Mouse (Mus musculus) neural tube, embryonic 11.5 days (tissue): ENCODE measurements at regions not wholly inside any gene's neighbourhood (a gene's known extent, or its start where the extent isn't known, plus 50 kb on each side); places are given as distances from the start of the nearest gene placed in this dataset.

Source experiments
- ATAC-seq: fragments of 200-750 bp; cut with Nextera tagmentation; 2 replicates; pipeline ENCODE4 v1.8.0; 2017; ENCODE audit warnings: moderate number of reproducible peaks, mild to moderate bottlenecking, moderate TSS enrichment, moderate library complexity; ENCODE audit not compliant: insufficient read depth, low FRiP score, low TSS enrichment
- DNase-seq: peaks from one replicate; pipeline ENCODE4 v3.0.0-alpha.2; 2015; ENCODE audit warnings: low spot score
- H3K27ac ChIP-seq: fragments of 300-500 bp; sonication (generic); 2 replicates; pipeline ENCODE4 v1.5.1; 2014; ENCODE audit warnings: low read depth, mild to moderate bottlenecking, low read length
- H3K27me3 ChIP-seq: fragments of 300-500 bp; sonication (generic); 2 replicates; pipeline ENCODE4 v1.6.1; 2014; ENCODE audit warnings: mild to moderate bottlenecking, low read length, mixed read lengths; ENCODE audit not compliant: control insufficient read depth, insufficient read depth
- H3K36me3 ChIP-seq: fragments of 300-500 bp; sonication (generic); 2 replicates; pipeline ENCODE4 v1.6.1; 2014; ENCODE audit warnings: mild to moderate bottlenecking, low read length, moderate library complexity, mixed read lengths; ENCODE audit not compliant: control insufficient read depth, insufficient read depth
- H3K4me1 ChIP-seq: fragments of 300-500 bp; sonication (generic); 2 replicates; pipeline ENCODE4 v1.6.1; 2014; ENCODE audit warnings: low read length, mixed read lengths; ENCODE audit not compliant: control insufficient read depth, insufficient read depth
- H3K4me2 ChIP-seq: fragments of 300-500 bp; sonication (generic); 2 replicates; pipeline ENCODE4 v1.6.1; 2014; ENCODE audit warnings: low read depth, mild to moderate bottlenecking, moderate library complexity
- H3K4me3 ChIP-seq: fragments of 300-500 bp; sonication (generic); 2 replicates; pipeline ENCODE4 v1.5.1; 2014; ENCODE audit warnings: low read depth, low read length
- H3K9ac ChIP-seq: fragments of 300-500 bp; sonication (generic); 2 replicates; pipeline ENCODE4 v1.6.1; 2014; ENCODE audit warnings: mild to moderate bottlenecking, low read length
- H3K9me3 ChIP-seq: fragments of 300-500 bp; sonication (generic); 2 replicates; pipeline ENCODE4 v1.6.1; 2016; ENCODE audit warnings: low read length; ENCODE audit not compliant: control insufficient read depth
- WGBS: fragments of 180-500 bp; shearing (Covaris S2); extraction: QIAGEN DNeasy Blood & Tissue Kit; methylation state at CpG from one replicate; pipeline ENCODE4 v1.1.7; 2014; 5-methylcytosine and 5-hydroxymethylcytosine counted together

- Histone ChIP-seq H3K27ac (no peak overlapping the region), H3K4me3 (no peak overlapping the region), H3K4me2 (no peak overlapping the region), H3K9ac (no peak overlapping the region), H3K36me3 (no peaks in the 10 kb centered on the region), H3K9me3 (no peaks in the 10 kb centered on the region), H3K27me3 (no peaks in the 10 kb centered on the region), H3K4me1 (no peaks in the 10 kb centered on the region)
- DNase-seq (no peak), ATAC-seq (no peak)
- 58% methylated on average over 1 of the region's 1 CpGs for WGBS
These were observed 181.6 kb upstream of the Gm527 start for GRCm38 (mm10) chr12:64736008-64736663.

GRCm38 (mm10) chr12:64703419-64703818 is 214.3 kb upstream of the Gm527 start:
- Histone ChIP-seq H3K9ac (no peak overlapping the region), H3K27ac (no peak overlapping the region), H3K4me3 (no peak overlapping the region), H3K4me1 (no peaks in the 10 kb centered on the region), H3K36me3 (no peaks in the 10 kb centered on the region), H3K4me2 (no peak overlapping the region), H3K9me3 (no peaks in the 10 kb centered on the region), H3K27me3 (no peaks in the 10 kb centered on the region)
- DNase-seq (no peak), ATAC-seq (no peak)
- WGBS, result 92% methylated on average over 5 of the region's 5 CpGs

GRCm38 (mm10) chr12:64701066-64701465 is 216.6 kb upstream of the Gm527 start:
- no peak for ATAC-seq
- no peak overlapping the region for H3K4me3 ChIP-seq
- no peak overlapping the region for H3K27ac ChIP-seq
- H3K9me3 ChIP-seq, result no peaks in the 10 kb centered on the region
- no peak overlapping the region for H3K9ac ChIP-seq
- no peaks in the 10 kb centered on the region for H3K36me3 ChIP-seq
- H3K4me2 ChIP-seq, result no peak overlapping the region
- WGBS, result 63% methylated on average over 3 of the region's 3 CpGs
- H3K4me1 ChIP-seq, result no peaks in the 10 kb centered on the region
- H3K27me3 ChIP-seq, result no peaks in the 10 kb centered on the region
- no peak for DNase-seq

GRCm38 (mm10) chr12:64695343-64695742 is 220.9 kb upstream of the Fscb start:
- H3K4me3 ChIP-seq, result no peak overlapping the region
- H3K9ac ChIP-seq, result no peak overlapping the region
- no peaks in the 10 kb centered on the region for H3K36me3 ChIP-seq
- H3K27ac ChIP-seq, result no peak overlapping the region
- no peak for DNase-seq
- H3K4me2 ChIP-seq, result no peak overlapping the region
- no peaks in the 10 kb centered on the region for H3K27me3 ChIP-seq
- no peak for ATAC-seq
- H3K4me1 ChIP-seq, result 0 out of 2 replicates have a peak, but pooled peaks cover 4% of the 10 kb centered on the region
- no peaks in the 10 kb centered on the region for H3K9me3 ChIP-seq
- 81% methylated on average over 1 of the region's 1 CpGs for WGBS

- no peaks in the 10 kb centered on the region for H3K27me3 ChIP-seq
- WGBS, result 23% methylated on average over 10 of the region's 10 CpGs
- no peak overlapping the region for H3K27ac ChIP-seq
- no peaks in the 10 kb centered on the region for H3K36me3 ChIP-seq
- H3K4me3 ChIP-seq, result no peak overlapping the region
- DNase-seq, result peak; percentile 37
- peak; percentile 75 for ATAC-seq
- H3K4me2 ChIP-seq, result no peak overlapping the region
- H3K9ac ChIP-seq, result peak overlapping the region; percentile 22; the same call in 1 of the 2 replicates
- H3K9me3 ChIP-seq, result no peaks in the 10 kb centered on the region
- 0 out of 2 replicates have a peak, but pooled peaks cover 4% of the 10 kb centered on the region for H3K4me1 ChIP-seq
These were observed 218.0 kb upstream of the Fscb start for GRCm38 (mm10) chr12:64692196-64693169.

- H3K27ac ChIP-seq, result no peak overlapping the region
- H3K4me1 ChIP-seq, result 0 out of 2 replicates have a peak, but pooled peaks cover 4% of the 10 kb centered on the region
- DNase-seq, result no peak
- no peaks in the 10 kb centered on the region for H3K36me3 ChIP-seq
- H3K4me2 ChIP-seq, result no peak overlapping the region
- no peak overlapping the region for H3K9ac ChIP-seq
- H3K4me3 ChIP-seq, result no peak overlapping the region
- H3K27me3 ChIP-seq, result no peaks in the 10 kb centered on the region
- H3K9me3 ChIP-seq, result no peaks in the 10 kb centered on the region
- no peak for ATAC-seq
These were observed 215.2 kb upstream of the Fscb start for GRCm38 (mm10) chr12:64689642-64690041.

GRCm38 (mm10) chr12:64688618-64689017 is 214.1 kb upstream of the Fscb start:
- Histone ChIP-seq H3K4me3 (no peak overlapping the region), H3K27me3 (no peaks in the 10 kb centered on the region), H3K4me2 (no peak overlapping the region), H3K9me3 (no peaks in the 10 kb centered on the region), H3K36me3 (no peaks in the 10 kb centered on the region), H3K27ac (no peak overlapping the region), H3K9ac (no peak overlapping the region), H3K4me1 (0 out of 2 replicates have a peak, but pooled peaks cover 4% of the 10 kb centered on the region)
- DNase-seq (no peak), ATAC-seq (no peak)
- WGBS, result 84% methylated on average over 1 of the region's 1 CpGs

GRCm38 (mm10) chr12:64640864-64641416 is 166.4 kb upstream of the Fscb start:
- no peak overlapping the region for H3K4me2 ChIP-seq
- no peak overlapping the region for H3K27ac ChIP-seq
- H3K36me3 ChIP-seq, result no peaks in the 10 kb centered on the region
- ATAC-seq (no peak), DNase-seq (no peak)
- no peak overlapping the region for H3K9ac ChIP-seq
- WGBS, result 67% methylated on average over 1 of the region's 1 CpGs
- H3K9me3 ChIP-seq, result no peaks in the 10 kb centered on the region
- H3K4me3 ChIP-seq, result no peak overlapping the region
- H3K4me1 ChIP-seq, result no peaks in the 10 kb centered on the region
- no peaks in the 10 kb centered on the region for H3K27me3 ChIP-seq
